Mouse (Mus musculus) MEL-GATA-1-ER (cell line): ENCODE results near the gene Pdha1.

Source experiments
- DNase-seq: peaks from one replicate; pipeline ENCODE4 v3.0.0-alpha.2; 2012; ENCODE audit warnings: low read depth; ENCODE audit errors: extremely low read depth

Pdha1 gene

DNA sequence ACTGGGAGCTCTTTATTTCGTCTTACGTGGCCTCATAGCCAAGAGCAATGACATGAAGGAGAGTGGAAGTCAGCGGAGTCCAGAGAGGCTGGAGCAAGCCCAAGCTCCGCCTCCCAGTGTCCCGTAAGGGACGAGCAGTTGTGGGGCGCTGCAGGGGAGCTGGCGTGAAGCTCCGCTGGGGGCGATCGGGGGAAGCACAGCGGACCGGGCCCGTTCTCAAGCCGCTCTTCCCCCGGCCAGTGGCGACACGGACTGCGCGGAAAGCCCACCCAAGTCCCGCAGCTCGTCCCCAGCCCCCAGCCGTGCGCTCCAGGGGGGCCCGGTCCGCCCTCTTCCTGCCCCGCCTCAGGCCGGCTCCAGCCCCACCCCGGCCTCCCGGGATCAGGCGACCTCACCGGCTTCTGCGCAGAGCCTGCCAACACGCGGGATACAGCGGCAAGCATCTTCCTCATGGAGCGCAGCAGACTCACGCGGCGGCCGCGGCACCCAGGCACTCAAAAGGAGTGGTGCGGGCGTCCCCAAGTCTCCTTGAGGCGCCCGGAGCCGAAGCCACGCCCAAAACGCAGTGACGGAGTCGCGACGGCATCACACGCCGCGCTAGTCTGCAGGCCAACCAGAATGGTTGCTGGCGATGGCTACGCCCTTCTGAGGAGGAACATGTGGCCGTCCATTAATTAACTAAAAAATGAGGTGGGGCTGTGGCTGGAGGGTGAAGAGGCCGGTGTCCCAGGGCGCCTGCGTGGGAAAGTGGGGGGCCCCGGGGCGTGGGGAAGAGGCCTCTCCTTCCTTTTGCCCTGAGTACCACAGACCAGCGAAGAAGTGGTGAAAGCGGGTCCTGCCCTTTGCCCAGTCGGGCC, at the start of gene Pdha1:
Gene Pdha1, minus strand, starts transcription at position 553 of the 857 bp plus-strand sequence.
- DNase-seq: peak; percentile 84

DNA sequence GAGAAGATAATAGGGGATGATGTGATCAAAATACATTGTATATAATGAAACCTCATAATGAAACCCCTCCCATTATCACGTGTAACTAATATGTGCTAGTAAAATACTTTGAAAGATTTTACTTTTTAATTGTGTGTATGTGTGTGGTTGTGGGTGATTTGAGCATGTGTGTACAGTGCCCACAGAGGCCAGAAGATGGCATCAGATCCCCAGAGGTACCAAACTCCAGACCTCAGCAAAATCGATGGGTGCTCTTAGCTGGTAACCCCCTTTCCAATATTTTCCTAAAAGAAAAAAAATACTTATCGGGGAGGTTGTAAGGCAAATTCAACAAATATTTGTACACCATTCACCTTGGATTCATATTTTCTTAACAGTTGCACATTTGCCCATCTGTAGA, 40.8 kb upstream of the Pdha1 start:
- DNase-seq: no peak

DNA sequence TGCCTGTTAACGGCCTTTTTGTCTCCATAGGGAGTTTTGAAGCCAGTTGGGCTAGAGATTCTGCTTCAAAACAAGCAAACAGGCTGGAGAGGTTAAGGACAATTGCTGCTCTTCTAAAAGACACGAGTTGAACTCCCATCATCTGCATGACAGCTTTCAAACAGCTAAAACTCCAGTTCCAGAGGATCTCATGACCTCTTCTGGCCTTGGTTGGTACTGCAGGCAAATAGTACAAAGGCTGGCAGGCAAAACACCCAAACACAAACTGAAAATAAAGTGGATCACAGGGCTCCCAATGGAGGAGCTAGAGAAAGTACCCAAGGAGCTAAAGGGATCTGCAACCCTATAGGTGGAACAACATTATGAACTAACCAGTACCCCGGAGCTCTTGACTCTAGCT, 31.9 kb upstream of the Pdha1 start:
- DNase-seq: peak; percentile 59

DNA sequence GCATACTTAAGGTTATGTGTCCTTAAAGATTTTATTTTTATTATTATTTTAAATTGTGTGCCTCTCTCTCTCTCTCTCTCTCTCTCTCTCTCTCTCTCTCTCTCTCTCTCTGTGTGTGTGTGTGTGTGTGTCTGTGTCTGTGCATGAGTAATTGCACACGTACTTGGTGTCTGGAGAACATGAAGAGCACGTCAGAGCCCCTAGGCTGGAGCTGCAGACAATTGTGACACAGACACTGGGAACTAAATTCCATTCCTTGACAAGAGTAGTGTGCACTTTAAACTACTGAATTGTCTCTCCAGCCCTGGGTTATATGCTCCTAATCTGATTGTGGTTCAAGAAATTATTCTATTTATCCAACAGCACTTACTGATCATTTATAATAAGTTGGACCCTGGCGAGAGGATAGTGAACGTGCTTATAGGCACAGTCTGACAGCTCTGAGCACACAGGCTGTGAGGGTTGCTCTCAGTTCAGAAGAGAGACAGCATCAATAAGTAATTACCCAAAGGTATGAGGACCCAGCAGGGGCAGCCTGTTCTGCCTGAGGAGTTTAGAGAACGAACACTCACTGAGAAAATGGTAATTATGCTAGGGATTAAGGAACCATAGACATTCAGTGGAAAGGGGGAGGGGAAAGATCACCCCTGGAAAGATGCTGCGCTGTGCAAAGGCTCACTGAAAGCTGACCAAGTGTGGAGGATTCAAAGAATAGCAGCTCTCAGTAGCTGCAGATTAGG, 28.2 kb upstream of the Pdha1 start:
- DNase-seq: no peak

DNA sequence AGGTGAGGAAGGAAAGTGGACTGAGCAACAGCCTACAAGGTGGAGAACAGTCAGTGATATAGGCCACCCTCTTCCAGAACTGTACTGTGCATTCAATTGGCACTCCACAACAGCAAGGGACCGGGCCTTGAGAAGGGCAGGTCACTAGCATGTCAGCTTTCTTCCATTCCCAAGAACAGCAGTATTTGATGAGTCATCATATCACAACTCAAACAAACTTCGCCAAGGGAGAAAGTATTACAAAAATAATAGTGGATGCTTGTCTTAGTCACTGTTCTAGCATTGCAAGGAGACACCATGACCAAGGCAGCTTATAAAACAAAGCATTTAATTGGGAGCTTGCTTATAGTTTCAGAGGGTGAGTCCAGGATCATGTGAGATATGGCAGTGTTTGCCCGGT, 26.0 kb upstream of the Pdha1 start:
- no peak for DNase-seq

DNA sequence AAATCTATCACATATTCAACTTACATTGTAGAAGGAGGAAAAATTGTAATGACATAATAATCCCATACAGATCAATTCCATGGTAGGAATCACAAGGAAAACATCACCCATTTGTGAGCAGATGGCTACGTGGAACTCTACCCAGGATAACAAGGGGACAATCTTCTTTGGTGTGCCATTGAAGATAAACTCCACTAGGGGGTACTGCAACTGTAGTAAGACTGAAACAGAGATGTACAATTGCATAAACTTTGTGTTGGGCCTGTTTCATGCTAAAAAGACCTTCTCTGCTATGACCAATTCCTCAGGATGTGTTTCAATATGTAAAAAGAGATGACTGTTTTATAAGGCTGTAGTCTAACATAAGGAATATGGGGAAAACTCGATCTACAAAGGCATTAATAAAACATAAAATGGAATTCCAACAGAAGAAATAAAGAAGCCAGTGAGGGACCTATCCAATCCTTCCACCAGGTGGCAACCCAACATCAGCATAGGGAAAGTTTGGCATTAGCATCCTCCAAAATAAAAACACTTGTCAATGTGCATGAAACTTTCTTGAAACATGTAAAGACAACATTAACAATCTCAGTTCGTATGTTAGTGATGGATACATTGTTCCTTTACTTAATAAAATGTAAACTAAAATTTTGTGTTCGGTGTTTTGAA, 15.1 kb upstream of the Pdha1 start:
- DNase-seq: peak; percentile 16

DNA sequence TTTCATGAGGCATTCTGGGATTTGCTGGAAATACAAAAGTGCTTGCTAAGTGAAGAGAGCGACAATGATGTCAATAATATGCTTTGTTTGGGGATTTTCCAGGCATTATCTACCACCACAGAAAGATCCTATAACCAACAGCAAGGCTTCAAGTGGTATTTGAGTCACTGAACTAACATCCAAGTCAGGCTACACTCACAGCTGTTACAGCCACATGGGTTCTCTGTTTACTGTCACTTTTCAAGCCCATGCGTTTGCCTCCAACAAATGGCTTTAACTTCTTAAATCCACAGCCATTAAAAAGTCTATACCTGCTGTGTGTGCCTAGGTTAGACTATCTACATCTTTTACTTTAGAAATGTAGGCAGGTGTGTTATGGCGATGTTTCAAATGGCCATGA, 10.6 kb upstream of the Pdha1 start:
- DNase-seq: no peak

DNA sequence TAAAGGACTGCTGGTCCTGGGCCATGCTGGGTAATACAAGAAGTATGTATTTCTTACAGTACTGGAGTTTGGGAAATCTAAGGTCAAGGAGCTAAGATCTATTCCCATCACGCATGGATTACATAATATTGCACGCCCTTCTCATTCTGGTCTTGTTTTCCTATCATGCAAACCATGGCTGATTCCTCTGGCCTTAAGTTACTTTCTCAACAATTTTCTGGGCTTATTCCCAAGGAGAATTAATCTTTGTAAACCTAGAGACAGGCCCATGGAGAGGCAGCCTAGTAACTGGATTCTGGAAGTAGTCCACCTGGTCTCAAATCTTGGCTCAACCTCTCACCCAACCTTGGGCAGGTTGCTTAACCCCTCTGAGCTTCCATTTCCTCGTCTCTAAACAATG, 9.2 kb upstream of the Pdha1 start:
- DNase-seq: no peak

DNA sequence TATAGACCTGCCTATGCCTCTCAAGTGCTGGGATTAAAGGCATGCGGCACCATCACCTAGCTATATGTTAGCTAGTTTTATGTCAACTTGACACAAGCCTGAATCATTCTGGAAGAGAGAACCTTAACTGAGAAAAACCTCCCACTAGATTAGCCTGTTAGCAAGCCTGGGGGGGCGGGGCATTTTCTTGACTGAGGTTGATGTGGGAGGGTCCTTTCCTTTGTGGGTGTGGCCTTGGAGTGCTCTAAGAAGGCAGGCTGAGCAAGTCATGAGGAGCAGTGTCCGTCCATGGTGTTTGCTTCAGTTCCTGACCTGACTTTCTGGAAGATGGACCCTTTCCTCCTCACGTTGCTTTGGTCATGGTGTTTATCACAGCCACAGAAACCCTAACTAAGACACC, 8.6 kb upstream of the Pdha1 start:
- DNase-seq: no peak

DNA sequence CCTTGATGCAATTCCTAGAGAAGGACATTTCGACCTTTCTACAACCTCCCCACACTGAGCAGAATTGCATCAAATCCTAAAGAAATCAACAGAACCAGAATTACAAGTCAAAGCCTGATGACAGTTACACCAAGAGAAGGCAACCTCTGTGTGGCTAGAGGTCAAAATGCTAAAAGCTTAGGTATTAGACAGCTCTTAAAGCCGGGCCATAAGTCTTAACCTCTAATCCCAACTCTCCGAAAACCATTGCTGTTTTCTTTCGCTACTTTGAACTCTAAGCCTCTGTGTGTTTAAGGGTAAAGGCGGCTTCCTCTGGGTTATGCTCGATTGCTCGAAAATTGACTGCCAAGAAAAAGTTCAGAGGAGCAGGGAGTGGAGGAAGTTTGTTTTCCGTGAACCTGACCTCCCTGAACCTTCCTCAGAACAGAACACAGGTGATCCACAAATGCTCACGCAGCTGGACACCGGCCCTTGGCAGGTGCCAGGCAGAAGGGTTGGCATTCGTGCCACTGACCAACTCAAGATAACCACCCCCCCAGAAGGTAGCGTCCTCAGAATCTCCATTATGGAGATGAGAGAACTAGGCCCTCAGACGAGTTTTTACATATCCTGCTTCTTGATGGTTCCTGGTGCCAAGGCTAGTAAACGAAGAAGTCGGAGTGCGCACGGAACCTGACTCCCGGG, 894 bp downstream of the Pdha1 start:
- no peak for DNase-seq

DNA sequence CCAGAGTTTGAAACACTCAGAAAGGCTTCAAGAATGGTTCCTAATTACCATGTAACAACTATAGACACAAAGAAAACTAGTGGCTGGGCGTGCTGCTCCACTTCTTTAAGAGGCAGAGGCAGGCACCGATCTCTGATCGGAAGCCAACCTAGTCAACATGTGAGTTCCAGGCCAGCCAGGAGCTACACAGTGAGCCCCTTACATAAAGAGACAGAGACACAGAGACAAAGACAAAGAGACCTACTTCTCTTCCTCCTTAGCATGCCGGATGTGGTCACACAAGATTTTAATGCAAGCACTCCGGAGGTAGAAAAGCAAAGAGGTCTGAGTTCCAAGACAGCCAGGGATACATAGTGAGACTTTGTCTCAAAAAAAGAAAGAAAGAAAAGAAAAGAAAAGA, 2.1 kb downstream of the Pdha1 start:
- peak; percentile 42 for DNase-seq

DNA sequence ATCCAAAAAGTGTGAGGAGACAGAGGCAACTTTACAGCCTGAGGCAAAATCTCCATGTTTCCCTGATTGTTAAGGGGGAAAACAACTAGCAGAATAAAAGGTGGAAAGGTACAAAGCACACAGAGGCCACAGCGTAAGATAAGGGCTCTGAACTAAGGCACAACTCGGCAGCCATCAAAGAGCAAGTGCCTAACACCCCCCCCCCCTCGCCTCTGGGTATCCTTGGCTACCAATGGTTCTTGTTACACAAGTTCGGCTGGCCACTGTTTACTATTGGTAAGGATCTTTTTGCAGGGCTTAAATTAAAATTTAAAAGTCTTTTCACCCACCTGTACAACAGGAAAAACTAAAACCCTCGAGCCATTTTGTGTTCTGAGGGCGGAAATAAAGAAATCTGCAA, 2.5 kb downstream of the Pdha1 start:
- DNase-seq: no peak

DNA sequence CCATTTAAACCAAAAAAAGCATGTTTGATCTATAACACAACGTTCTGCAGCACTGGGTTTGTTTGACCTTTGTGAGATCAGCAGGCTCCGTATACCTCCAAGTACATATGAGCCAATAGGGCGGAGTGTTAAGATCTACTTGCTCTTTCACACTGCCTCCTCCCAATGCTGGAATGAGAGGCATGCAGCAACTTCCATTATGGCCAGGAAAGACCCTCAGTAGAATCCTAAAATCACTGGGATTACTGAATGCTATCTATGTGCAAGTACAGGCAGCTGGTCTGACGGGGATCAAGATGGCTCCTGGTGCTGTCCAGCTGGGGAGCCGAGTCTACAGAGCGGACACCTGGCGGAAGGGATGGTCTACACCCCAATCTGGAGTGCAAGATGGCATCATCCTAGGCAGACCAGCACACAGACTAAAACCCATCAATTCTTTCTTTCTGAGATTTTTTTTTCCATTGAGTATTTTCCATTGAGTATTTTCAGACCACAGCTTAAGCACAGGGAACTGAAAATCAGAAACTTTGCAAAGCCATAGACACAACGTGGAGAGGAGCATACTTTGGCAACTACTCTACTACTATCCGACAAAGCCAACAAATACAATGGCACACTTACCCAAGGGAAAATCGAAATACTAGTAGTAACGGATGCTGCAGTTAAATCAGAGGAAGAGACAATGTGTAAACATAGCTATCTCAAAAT, 3.9 kb downstream of the Pdha1 start:
- no peak for DNase-seq

DNA sequence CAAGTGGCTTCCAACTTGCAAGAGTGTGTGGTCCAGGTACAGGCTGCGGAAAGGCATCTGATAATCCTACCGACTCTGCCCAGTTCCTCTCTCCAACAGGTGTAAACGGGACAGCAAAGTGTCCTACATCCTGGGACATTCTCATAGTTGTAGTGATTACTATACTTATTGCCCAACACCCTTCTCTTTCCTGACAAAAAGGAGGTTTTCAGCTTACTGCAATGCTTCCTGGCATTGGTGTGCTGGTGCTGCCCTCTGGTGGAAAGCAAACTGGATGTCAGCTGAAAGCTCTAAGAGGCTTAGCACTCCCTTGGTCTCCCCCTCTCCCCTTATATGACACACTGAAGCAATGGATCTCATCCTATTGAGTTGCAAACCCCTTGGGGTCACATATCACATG, 21.6 kb downstream of the Pdha1 start:
- peak; percentile 67 for DNase-seq

DNA sequence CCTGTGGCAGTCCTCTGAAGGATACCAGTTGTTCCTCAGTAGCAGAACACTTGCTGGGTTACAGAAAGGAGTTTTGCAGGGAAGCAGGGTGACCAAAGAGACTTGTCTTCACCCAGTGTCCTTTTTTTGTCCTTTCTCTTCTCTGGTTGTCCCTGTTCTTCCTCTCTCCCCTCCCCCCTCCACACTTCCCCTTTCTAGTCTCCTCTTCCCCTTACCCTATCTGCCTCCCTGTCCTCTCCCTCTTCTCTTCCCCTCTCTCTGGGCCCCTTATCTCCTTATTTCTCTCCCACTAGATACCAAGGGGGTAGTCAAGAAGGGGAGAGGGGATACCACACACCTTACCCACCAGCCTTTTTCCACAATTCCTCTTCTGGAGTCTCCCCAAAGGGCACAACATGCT, 22.1 kb downstream of the Pdha1 start:
- DNase-seq: peak; percentile 65

DNA sequence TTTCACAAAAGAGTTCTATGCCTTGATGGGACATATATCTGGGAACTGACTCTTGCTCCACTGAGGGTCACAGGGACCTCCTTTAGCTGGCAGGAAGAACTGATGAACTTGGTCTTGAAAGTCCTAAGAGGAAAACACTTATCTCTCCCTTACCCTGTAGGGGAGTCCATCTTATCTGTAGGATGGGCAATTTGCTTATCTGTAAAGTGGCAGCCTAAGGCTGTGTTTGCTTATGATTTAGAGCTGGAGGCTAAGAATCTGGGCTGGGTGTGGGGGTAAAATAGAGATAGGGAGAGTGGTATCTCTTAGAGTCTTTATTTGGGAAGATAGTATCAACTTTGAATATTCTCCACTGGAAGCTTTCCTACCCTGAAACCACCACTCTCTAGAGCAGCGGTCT, 24.4 kb downstream of the Pdha1 start:
- DNase-seq: no peak

DNA sequence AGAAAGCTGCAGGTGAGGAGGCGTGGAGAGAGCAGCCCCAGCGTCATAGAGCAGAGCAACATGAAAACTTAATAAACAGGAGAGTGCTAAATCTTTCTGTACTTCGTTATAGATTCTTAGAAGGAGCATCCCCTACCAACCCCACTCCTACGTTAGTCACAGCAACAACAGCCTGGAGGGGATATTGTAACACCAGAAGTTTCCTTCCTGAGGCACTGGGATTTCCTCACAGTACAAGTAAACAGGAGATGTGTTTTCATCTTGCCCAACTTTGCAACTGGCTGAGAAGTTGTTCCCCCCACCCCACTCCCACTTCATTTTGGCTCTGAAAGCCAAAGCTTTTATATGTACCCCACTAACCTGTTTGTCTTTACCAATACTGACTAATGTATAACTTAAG, 30.4 kb downstream of the Pdha1 start:
- DNase-seq: no peak

DNA sequence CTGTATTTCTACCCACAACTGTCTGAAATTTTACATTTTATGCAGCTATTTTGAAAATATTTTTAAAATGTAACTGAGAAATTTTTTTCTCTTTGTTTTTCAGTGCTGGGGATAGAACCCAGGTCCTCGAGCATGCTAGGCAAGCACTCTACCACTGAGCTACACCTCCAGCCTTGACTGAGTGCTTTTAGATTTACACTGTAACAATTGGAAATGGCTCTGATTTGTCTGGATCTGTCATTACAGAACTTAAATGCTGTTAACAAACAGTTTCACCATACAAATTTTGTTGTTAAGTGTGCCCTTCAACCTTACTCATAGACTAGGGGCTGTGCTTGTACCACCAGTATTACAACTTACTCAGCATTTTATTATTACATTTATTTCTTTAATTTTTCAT, 46.2 kb downstream of the Pdha1 start:
- no peak for DNase-seq
